Mouse (Mus musculus): Measurements from ENCODE around the gene 2810459M11Rik.
A peak's percentile ranks its signal among the peaks of the same experiment; 100 is the strongest.
"Not testable (repeated sequence)": the region's sequence is repeated elsewhere in the genome, so short reads cannot be mapped to it uniquely, and the experiment has no call there.

The 2810459M11Rik gene

GRCm38 (mm10) chr1:86045848-86046805, at the start of gene 2810459M11Rik:
TSS of gene 2810459M11Rik (plus strand) at chr1:86045863.
- DNase-seq (ENCODE audit: low read depth, low spot score): no peak

GRCm38 (mm10) chr1:85997221-85997620, 48.4 kb upstream of the 2810459M11Rik start:
- no peak for DNase-seq (ENCODE audit: low read depth, low spot score)

GRCm38 (mm10) chr1:85998012-85998411, 47.7 kb upstream of the 2810459M11Rik start:
- no peak for DNase-seq (ENCODE audit: low read depth, low spot score)

GRCm38 (mm10) chr1:85999853-86000570, 45.7 kb upstream of the 2810459M11Rik start:
- no peak for DNase-seq (ENCODE audit: low read depth, low spot score)

GRCm38 (mm10) chr1:86005540-86005939, 40.1 kb upstream of the 2810459M11Rik start:
- DNase-seq (ENCODE audit: low read depth, low spot score): no peak

- no peak for DNase-seq (ENCODE audit: low read depth, low spot score)
These were observed 39.6 kb upstream of the 2810459M11Rik start for GRCm38 (mm10) chr1:86006040-86006439.

- DNase-seq (ENCODE audit: low read depth, low spot score): peak; percentile 13
These were observed 37.9 kb upstream of the 2810459M11Rik start for GRCm38 (mm10) chr1:86007778-86008177.

- not testable (repeated sequence) for DNase-seq (ENCODE audit: low read depth, low spot score)
These were observed 29.9 kb upstream of the 2810459M11Rik start for GRCm38 (mm10) chr1:86015758-86016157.

GRCm38 (mm10) chr1:86016516-86016915, 29.1 kb upstream of the 2810459M11Rik start, which contains the start of gene Spata3:
TSS of gene Spata3 (plus strand) at chr1:86016816.
- DNase-seq (ENCODE audit: low read depth, low spot score): no peak

- no peak for DNase-seq (ENCODE audit: low read depth, low spot score)
These were observed 27.2 kb upstream of the 2810459M11Rik start for GRCm38 (mm10) chr1:86018235-86019055.

GRCm38 (mm10) chr1:86021365-86021989, 24.2 kb upstream of the 2810459M11Rik start:
- DNase-seq (ENCODE audit: low read depth, low spot score): no peak

GRCm38 (mm10) chr1:86032273-86032987, 13.2 kb upstream of the 2810459M11Rik start:
- DNase-seq (ENCODE audit: low read depth, low spot score): no peak

GRCm38 (mm10) chr1:86038191-86038951, 7.3 kb upstream of the 2810459M11Rik start:
- DNase-seq (ENCODE audit: low read depth, low spot score): no peak

GRCm38 (mm10) chr1:86040131-86040530, 5.5 kb upstream of the 2810459M11Rik start:
- no peak for DNase-seq (ENCODE audit: low read depth, low spot score)

- DNase-seq (ENCODE audit: low read depth, low spot score): no peak
These were observed 4.8 kb upstream of the 2810459M11Rik start for GRCm38 (mm10) chr1:86040817-86041216.

- DNase-seq (ENCODE audit: low read depth, low spot score): no peak
These were observed 607 bp upstream of the 2810459M11Rik start for GRCm38 (mm10) chr1:86045056-86045455.

GRCm38 (mm10) chr1:86046833-86047563, 1.3 kb downstream of the 2810459M11Rik start:
- DNase-seq (ENCODE audit: low read depth, low spot score): no peak

GRCm38 (mm10) chr1:86048231-86048630, 2.6 kb downstream of the 2810459M11Rik start:
- no peak for DNase-seq (ENCODE audit: low read depth, low spot score)

- DNase-seq (ENCODE audit: low read depth, low spot score): no peak
These were observed 3.1 kb downstream of the 2810459M11Rik start for GRCm38 (mm10) chr1:86048744-86049143.
